Comparison of ENCODE assay signal across 9 mouse cellular contexts in the genomic region with DNA sequence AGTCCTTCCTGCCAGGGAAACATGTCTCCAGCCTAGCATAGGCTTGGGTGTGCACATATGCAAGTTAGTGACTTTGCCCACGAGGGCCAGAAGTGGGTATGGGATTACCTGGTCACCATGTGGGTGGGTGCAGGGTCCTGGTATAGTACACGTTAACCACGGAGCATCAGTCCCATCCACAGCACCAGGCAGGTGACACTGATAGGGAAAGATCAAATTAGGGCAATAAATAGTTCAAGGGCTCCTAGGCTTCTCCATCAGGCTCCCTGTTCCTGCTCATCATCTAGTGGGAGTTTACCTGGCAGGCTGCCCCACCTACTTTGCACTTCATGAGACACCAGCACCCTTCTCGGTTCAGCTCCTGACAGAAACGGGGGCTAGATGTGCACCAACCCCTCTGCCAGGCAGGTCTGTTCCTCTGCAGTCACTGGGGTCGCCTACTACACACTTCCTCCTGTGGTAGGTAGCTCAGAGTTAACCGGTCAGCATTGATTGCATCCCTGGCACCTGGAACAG. TPM values are rescaled to one million over a fixed set of nuclear protein-coding genes. Genes with fewer than 3 reads are reported as not detected.
DNase-seq lines count a peak whose midpoint lies in the region; ATAC-seq and TF ChIP-seq lines count a peak whose summit lies in the region.
"Had no signal": no experiment of that assay in that cellular context is flagged by ENCODE, and none has a peak within 500 bp of the region (broad histone marks: within the 10 kb centered on the region; RNA-seq: fewer than 3 reads in every experiment).

No protein-coding gene starts in this region.

- TF ChIP-seq POLR2A in heart, adult 2 months (IDR thresholded peaks at IDR 0.05; ENCODE audit: insufficient read depth, low read depth, low read length): no peak

- DNase-seq in heart, adult 2 months: no peak
- no peak for DNase-seq in G1E (ENCODE audit: low spot score)
- no peak for DNase-seq in hindbrain, embryonic 10.5 days (ENCODE audit: low spot score)
- DNase-seq in lung, postnatal 10 days: no peak
- DNase-seq in lung, adult 18-20 months: no peak
- no peak for DNase-seq in adrenal gland, adult (ENCODE audit: inconsistent age in 2 of 2, low spot score in 1 of 2)

- 59% methylated on average over 7 of the region's 7 CpGs for WGBS in heart, embryonic 16.5 days
- WGBS in heart, adult 2 months: 58% methylated on average over 7 of the region's 7 CpGs
- 47% methylated on average over 7 of the region's 7 CpGs for WGBS in hindbrain, embryonic 10.5 days
- WGBS in midbrain, embryonic 12.5 days: 52% methylated on average over 7 of the region's 7 CpGs

- H3K9ac ChIP-seq in heart, embryonic 16.5 days (ENCODE audit: low read length): peak overlapping the region; percentile 13; the same call in 1 of the 2 replicates
- H3K9ac ChIP-seq in heart, adult 2 months (ENCODE audit: low read depth, low read length): no peak overlapping the region
- H3K9ac ChIP-seq in midbrain, embryonic 12.5 days (replicated peaks): no peak overlapping the region; the same call in 1 of the 2 replicates

- H3K27me3 ChIP-seq in heart, embryonic 16.5 days (ENCODE audit: control insufficient read depth, insufficient read depth, low read length): peaks cover 28% of the 10 kb centered on the region
- no peaks in the 10 kb centered on the region; the same call in 1 of the 2 replicates for H3K27me3 ChIP-seq in heart, adult 2 months (ENCODE audit: control insufficient read depth, insufficient read depth, low read length)
- peaks cover 34% of the 10 kb centered on the region for H3K27me3 ChIP-seq in G1E (ENCODE audit: insufficient read depth, low read length)
- peaks cover 34% of the 10 kb centered on the region for H3K27me3 ChIP-seq in hindbrain, embryonic 10.5 days (ENCODE audit: insufficient read depth, poor library complexity, severe bottlenecking)
- no peaks in the 10 kb centered on the region; the same call in none of the 2 replicates for H3K27me3 ChIP-seq in midbrain, embryonic 12.5 days

- no peak for TF ChIP-seq EP300 in heart, adult 2 months (IDR thresholded peaks at IDR 0.05; ENCODE audit: insufficient read depth, low read depth, low read length)

- no peaks in the 10 kb centered on the region for H3K79me2 ChIP-seq in heart, adult 2 months (replicated peaks; ENCODE audit: control insufficient read depth, insufficient read depth, low read length)

- peaks cover 18% of the 10 kb centered on the region for H3K4me1 ChIP-seq in heart, embryonic 16.5 days (ENCODE audit: control insufficient read depth, insufficient read depth, low read length)
- H3K4me1 ChIP-seq in heart, adult 2 months (ENCODE audit: control insufficient read depth, insufficient read depth, low read length): peaks cover 7% of the 10 kb centered on the region
- peaks cover 52% of the 10 kb centered on the region for H3K4me1 ChIP-seq in G1E (ENCODE audit: insufficient read depth, low read depth, low read length)
- H3K4me1 ChIP-seq in hindbrain, embryonic 10.5 days (replicated peaks): peaks cover 74% of the 10 kb centered on the region
- peaks cover 71% of the 10 kb centered on the region for H3K4me1 ChIP-seq in midbrain, embryonic 12.5 days

- no peak overlapping the region for H3K4me3 ChIP-seq in heart, embryonic 16.5 days (ENCODE audit: low read length)
- no peak overlapping the region for H3K4me3 ChIP-seq in heart, adult 2 months
- peak overlapping the region; percentile 83; the same call in 1 of the 2 replicates for H3K4me3 ChIP-seq in G1E (ENCODE audit: low read depth, low read length)
- peak overlapping the region; percentile 88; the same call in 1 of the 2 replicates for H3K4me3 ChIP-seq in hindbrain, embryonic 10.5 days
- no peak overlapping the region for H3K4me3 ChIP-seq in midbrain, embryonic 12.5 days

- no peak for ATAC-seq in heart, embryonic 16.5 days (replicated peaks; ENCODE audit: extremely low read depth, insufficient read depth, low FRiP score)
- ATAC-seq in G1E (ENCODE audit: extremely low read depth, insufficient number of reproducible peaks, low FRiP score, poor library complexity, severe bottlenecking): no peak
- ATAC-seq in midbrain, embryonic 12.5 days (ENCODE audit: low FRiP score, low read depth): no peak

- H3K4me2 ChIP-seq in heart, embryonic 16.5 days (ENCODE audit: low read depth, low read length): no peak overlapping the region
- peak overlapping the region; percentile 1; the same call in 1 of the 2 replicates for H3K4me2 ChIP-seq in midbrain, embryonic 12.5 days (replicated peaks)

- intact Hi-C loops in heart, adult 2 months (cut with DNase I): loop anchor here (1.0 to 10.0 kb wide), 4 partner anchors 25 to 260 kb away; a partner anchor contains a TSS

- peaks cover 11% of the 10 kb centered on the region for H3K36me3 ChIP-seq in heart, embryonic 16.5 days (ENCODE audit: control insufficient read depth, insufficient read depth)
- no peaks in the 10 kb centered on the region for H3K36me3 ChIP-seq in heart, adult 2 months (ENCODE audit: control insufficient read depth, insufficient read depth, low read length)
- H3K36me3 ChIP-seq in G1E (replicated peaks): peaks cover 31% of the 10 kb centered on the region
- H3K36me3 ChIP-seq in hindbrain, embryonic 10.5 days: peaks cover 21% of the 10 kb centered on the region
- H3K36me3 ChIP-seq in midbrain, embryonic 12.5 days: peaks cover 19% of the 10 kb centered on the region

- H3K27ac ChIP-seq in heart, embryonic 16.5 days (ENCODE audit: low read length): no peak overlapping the region
- no peak overlapping the region for H3K27ac ChIP-seq in heart, adult 2 months
- peak overlapping the region; percentile 35 for H3K27ac ChIP-seq in hindbrain, embryonic 10.5 days
- peak overlapping the region; percentile 98; the same call in 1 of the 2 replicates for H3K27ac ChIP-seq in midbrain, embryonic 12.5 days (replicated peaks)
- H3K27ac ChIP-seq: lung, embryonic 15.5 days had no signal

- TF ChIP-seq CTCF in heart, adult 2 months (IDR thresholded peaks at IDR 0.05): no peak
- TF ChIP-seq CTCF in G1E (IDR thresholded peaks at IDR 0.05; ENCODE audit: low read depth, low read length): no peak

- H3K9me3 ChIP-seq in heart, embryonic 16.5 days (replicated peaks; ENCODE audit: control insufficient read depth, low read length): no peaks in the 10 kb centered on the region
- H3K9me3 ChIP-seq in G1E (replicated peaks): no peaks in the 10 kb centered on the region
- no peaks in the 10 kb centered on the region for H3K9me3 ChIP-seq in hindbrain, embryonic 10.5 days
- no peaks in the 10 kb centered on the region for H3K9me3 ChIP-seq in midbrain, embryonic 12.5 days
- H3K9me3 ChIP-seq: lung, embryonic 15.5 days had no signal

RNA-seq across cellular contexts. Expression of a gene that starts 0.9 kb away (rescaled TPM):
- polyA plus RNA-seq in heart, embryonic 16.5 days (2015; fragmentation: Nextera tagmentation; extraction: Ambion mirVana): 1.5 TPM in 2 replicates
- 1 to 10 TPM; 2.3 to 2.6 TPM for total RNA-seq in heart, adult 2 months (2021)
- 2.4 and 2.7 TPM in 2 replicates for polyA plus RNA-seq in heart, adult 2 months (2012; rRNA removed)
- total RNA-seq in G1E (2014; fragmentation: Nextera tagmentation) (0.10 and 0.23 TPM in 2 replicates), G1E (2017) (0.06 and 0.11 TPM in 2 replicates)
- polyA plus RNA-seq in G1E (2012): 0.02 and 0.04 TPM in 2 replicates
- 30.4 and 86.1 TPM in 2 replicates for polyA plus RNA-seq in hindbrain, embryonic 10.5 days (2016; fragmentation: Nextera tagmentation; extraction: Ambion mirVana)
- polyA plus RNA-seq in midbrain, embryonic 12.5 days (2016; fragmentation: Nextera tagmentation; extraction: Ambion mirVana): 181 and 193 TPM in 2 replicates

RNA-seq across cellular contexts. Expression of a gene that starts 2.6 kb away (rescaled TPM):
- 536 and 549 TPM in 2 replicates for polyA plus RNA-seq in heart, embryonic 16.5 days (2015; fragmentation: Nextera tagmentation; extraction: Ambion mirVana)
- 100 to 1,000 TPM; 748 to 861 TPM for total RNA-seq in heart, adult 2 months (2021)
- polyA plus RNA-seq in heart, adult 2 months (2012; rRNA removed): 880 and 1,041 TPM in 2 replicates
- 2,952 and 3,110 TPM in 2 replicates for total RNA-seq in G1E (2014; fragmentation: Nextera tagmentation)
- 3,218 and 3,548 TPM in 2 replicates for total RNA-seq in G1E (2017)
- polyA plus RNA-seq in G1E (2012): 11,196 and 11,583 TPM in 2 replicates
- polyA plus RNA-seq in hindbrain, embryonic 10.5 days (2016; fragmentation: Nextera tagmentation; extraction: Ambion mirVana): 971 and 1,039 TPM in 2 replicates
- polyA plus RNA-seq in midbrain, embryonic 12.5 days (2016; fragmentation: Nextera tagmentation; extraction: Ambion mirVana): 671 and 694 TPM in 2 replicates

RNA-seq across cellular contexts. Expression of a gene that starts 25.5 kb away (rescaled TPM):
- 33.5 and 35.8 TPM in 2 replicates for polyA plus RNA-seq in heart, embryonic 16.5 days (2015; fragmentation: Nextera tagmentation; extraction: Ambion mirVana)
- 10 to 100 TPM; 13.3 to 14.5 TPM for total RNA-seq in heart, adult 2 months (2021)
- polyA plus RNA-seq in heart, adult 2 months (2012; rRNA removed): 27.3 and 28.9 TPM in 2 replicates
- 17.2 and 17.6 TPM in 2 replicates for total RNA-seq in G1E (2014; fragmentation: Nextera tagmentation)
- 27.0 and 31.2 TPM in 2 replicates for total RNA-seq in G1E (2017)
- 92.5 and 108 TPM in 2 replicates for polyA plus RNA-seq in G1E (2012)
- polyA plus RNA-seq in hindbrain, embryonic 10.5 days (2016; fragmentation: Nextera tagmentation; extraction: Ambion mirVana): 55.6 and 60.9 TPM in 2 replicates
- 36.2 and 44.5 TPM in 2 replicates for polyA plus RNA-seq in midbrain, embryonic 12.5 days (2016; fragmentation: Nextera tagmentation; extraction: Ambion mirVana)

RNA-seq across cellular contexts. Expression of a gene that starts 33.6 kb away (rescaled TPM):
- 30.7 and 33.9 TPM in 2 replicates for polyA plus RNA-seq in heart, embryonic 16.5 days (2015; fragmentation: Nextera tagmentation; extraction: Ambion mirVana)
- total RNA-seq in heart, adult 2 months (2021): 10 to 100 TPM; 56.4 to 57.9 TPM
- 37.6 and 41.0 TPM in 2 replicates for polyA plus RNA-seq in heart, adult 2 months (2012; rRNA removed)
- 191 and 194 TPM in 2 replicates for total RNA-seq in G1E (2014; fragmentation: Nextera tagmentation)
- 136 and 151 TPM in 2 replicates for total RNA-seq in G1E (2017)
- polyA plus RNA-seq in G1E (2012): 533 and 565 TPM in 2 replicates
- 51.0 and 51.2 TPM in 2 replicates for polyA plus RNA-seq in hindbrain, embryonic 10.5 days (2016; fragmentation: Nextera tagmentation; extraction: Ambion mirVana)
- polyA plus RNA-seq in midbrain, embryonic 12.5 days (2016; fragmentation: Nextera tagmentation; extraction: Ambion mirVana): 61.2 and 71.3 TPM in 2 replicates

RNA-seq across cellular contexts. Expression of a gene that starts 34.0 kb away (rescaled TPM):
- polyA plus RNA-seq in heart, embryonic 16.5 days (2015; fragmentation: Nextera tagmentation; extraction: Ambion mirVana): 50.3 and 51.6 TPM in 2 replicates
- total RNA-seq in heart, adult 2 months (2021): 1 to 10 TPM; 8.3 to 8.4 TPM
- polyA plus RNA-seq in heart, adult 2 months (2012; rRNA removed): 8.0 and 11.0 TPM in 2 replicates
- total RNA-seq in G1E (2014; fragmentation: Nextera tagmentation): not detected in 2 replicates
- total RNA-seq in G1E (2017): 0.17 TPM in 1 of 2 replicates, not detected in the other
- polyA plus RNA-seq in G1E (2012): 0.18 TPM in 1 of 2 replicates, not detected in the other
- polyA plus RNA-seq in hindbrain, embryonic 10.5 days (2016; fragmentation: Nextera tagmentation; extraction: Ambion mirVana): 38.3 and 45.1 TPM in 2 replicates
- 28.1 and 29.5 TPM in 2 replicates for polyA plus RNA-seq in midbrain, embryonic 12.5 days (2016; fragmentation: Nextera tagmentation; extraction: Ambion mirVana)

Comparison
In these comparisons a context has a peak if more than half of its experiments do, and no peak if none do; other contexts are left out.
1. H3K27ac ChIP-seq: peak in hindbrain, embryonic 10.5 days (single experiment) and midbrain, embryonic 12.5 days (single experiment); none in heart, embryonic 16.5 days (single experiment) and heart, adult 2 months (single experiment).
2. H3K4me3 ChIP-seq: peak in G1E (single experiment) and hindbrain, embryonic 10.5 days (single experiment); none in heart, embryonic 16.5 days (single experiment), heart, adult 2 months (single experiment) and midbrain, embryonic 12.5 days (single experiment).
3. RNA of a gene that starts 2.6 kb away (polyA plus RNA-seq): 11,196 to 11,583 TPM in G1E; 880 to 1,041 TPM in heart, adult 2 months, 971 to 1,039 TPM in hindbrain, embryonic 10.5 days, 671 to 694 TPM in midbrain, embryonic 12.5 days and 536 to 549 TPM in heart, embryonic 16.5 days; every median in the first group is over 10 times any median in the second.